Mouse (Mus musculus) regulatory T cell (primary cell): Measurements from ENCODE around the gene Mt4.

Experiments used
- in situ Hi-C: fragments of 300-600 bp; cut with MboI, MseI; formaldehyde crosslinking; loops from one replicate; pipeline ENCODE4 v1.15.1; 2025; ENCODE audit warnings: high pct_unique_total_duplicates

The Mt4 gene

DNA sequence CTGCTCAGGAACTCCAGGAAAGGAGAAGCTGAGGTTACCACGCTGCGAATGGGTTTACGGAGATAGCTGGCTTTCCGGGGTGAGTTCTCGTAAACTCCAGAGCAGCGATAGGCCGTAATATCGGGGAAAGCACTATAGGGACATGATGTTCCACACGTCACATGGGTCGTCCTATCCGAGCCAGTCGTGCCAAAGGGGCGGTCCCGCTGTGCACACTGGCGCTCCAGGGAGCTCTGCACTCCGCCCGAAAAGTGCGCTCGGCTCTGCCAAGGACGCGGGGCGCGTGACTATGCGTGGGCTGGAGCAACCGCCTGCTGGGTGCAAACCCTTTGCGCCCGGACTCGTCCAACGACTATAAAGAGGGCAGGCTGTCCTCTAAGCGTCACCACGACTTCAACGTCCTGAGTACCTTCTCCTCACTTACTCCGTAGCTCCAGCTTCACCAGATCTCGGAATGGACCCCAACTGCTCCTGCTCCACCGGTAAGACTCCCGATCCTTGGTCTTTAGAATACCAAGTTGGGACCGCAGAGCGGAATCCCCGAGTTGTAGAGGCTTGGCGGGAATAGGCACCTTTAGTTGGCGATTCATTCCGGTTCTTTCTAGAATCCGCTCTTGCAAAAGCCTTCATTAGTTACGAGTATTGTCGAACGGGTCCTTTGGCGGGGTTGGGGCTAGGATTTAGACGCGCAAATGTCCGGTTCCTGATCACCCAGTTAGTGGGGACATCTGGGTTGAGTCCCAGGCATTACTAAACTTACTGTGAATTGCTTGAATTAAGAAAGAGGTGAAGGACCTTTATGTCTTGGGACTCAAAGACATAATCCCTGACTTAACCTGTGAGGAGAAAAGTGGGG lies 42.1 kb downstream of the Mt4 start, which contains the start of gene Mt1:
TSS of gene Mt1 (plus strand) at position 226 of the 856 bp plus-strand sequence.
- in situ Hi-C loops: loop anchor here (5.0 kb wide), 1 partner anchor 77 kb away; no protein-coding TSS in a partner anchor

- in situ Hi-C loops: loop anchor here (5.0 kb wide), 1 partner anchor 78 kb away; no protein-coding TSS in a partner anchor
Observed at GRCm38 (mm10) chr8:94179713-94180560, 42.9 kb downstream of the Mt4 start.

DNA sequence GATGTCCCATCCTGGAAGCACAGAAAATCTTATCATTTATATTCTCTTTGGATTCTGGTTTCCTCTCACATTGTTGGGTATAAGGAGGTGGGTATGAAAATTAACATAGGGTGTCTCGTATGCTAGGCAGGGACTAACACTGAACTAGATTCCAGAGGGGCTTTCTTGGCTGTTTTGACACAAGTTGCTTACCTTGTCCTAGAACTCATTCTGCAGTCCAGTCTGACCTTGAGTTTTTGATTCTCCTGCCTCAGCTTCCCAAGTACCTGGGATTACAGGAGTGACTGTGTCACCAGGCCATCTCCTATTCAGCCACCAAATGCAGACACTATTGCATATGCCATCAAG lies 43.5 kb downstream of the Mt4 start:
- in situ Hi-C loops: no loop called here

DNA sequence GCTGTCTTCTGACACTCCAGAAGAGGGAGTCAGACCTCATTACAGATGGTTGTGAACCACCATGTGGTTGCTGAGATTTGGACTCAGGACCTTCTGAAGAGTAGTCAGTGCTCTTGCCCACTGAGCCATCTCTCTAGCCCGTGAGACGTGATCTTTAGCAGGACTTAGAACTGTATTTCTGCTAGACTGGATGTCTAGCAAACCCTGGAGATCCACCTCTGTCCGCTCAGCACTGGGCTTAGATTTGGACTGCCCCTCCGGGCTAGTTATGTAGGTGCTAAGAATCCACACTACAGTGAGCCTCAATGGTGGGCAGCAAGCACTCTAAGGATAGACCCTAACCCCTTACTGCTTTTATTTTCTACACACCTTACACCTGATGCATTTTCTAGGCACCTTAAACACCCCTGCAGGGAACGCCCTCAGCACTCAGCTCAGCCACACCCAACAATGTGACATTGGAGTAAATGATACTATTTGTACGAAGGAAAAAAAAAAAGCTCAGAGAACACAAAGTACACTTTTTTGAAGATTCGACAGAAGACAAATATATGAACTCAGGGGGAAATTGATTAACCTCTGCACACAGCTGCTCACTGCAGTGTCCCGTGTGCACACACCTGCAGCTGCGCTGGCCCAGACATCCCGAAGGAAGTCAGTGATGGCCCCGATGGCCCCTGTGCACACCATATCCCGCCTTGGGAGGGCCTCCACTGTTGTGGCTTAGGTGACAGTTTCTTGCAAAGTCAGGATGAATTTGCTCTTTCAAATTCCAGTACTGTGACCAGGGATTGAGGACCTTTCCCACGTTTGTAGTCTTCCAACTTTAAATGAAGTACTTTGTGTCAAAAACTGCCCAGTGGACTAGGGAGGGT lies 45.3 kb downstream of the Mt4 start:
- in situ Hi-C loops: no loop called here

DNA sequence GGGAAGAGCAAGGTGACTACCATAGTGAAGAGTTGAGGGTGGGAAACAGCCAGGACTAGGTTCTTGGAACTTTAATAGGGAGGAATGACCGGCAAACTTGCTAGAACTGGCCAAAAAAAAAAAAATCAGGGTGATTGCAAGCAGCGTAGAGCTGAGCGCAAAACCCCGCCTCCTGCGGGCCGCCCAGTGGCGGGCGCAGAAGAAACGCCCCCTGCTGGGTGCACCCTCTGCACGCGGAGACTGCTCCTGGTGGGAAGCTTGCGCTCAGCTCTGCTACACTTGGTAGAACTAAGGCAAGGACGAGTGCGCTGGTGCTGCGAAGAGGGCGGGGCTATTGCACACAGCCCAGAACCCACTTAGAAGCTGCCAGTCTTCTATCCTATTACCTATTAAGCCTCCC lies 46.1 kb downstream of the Mt4 start:
- in situ Hi-C loops: no loop called here

DNA sequence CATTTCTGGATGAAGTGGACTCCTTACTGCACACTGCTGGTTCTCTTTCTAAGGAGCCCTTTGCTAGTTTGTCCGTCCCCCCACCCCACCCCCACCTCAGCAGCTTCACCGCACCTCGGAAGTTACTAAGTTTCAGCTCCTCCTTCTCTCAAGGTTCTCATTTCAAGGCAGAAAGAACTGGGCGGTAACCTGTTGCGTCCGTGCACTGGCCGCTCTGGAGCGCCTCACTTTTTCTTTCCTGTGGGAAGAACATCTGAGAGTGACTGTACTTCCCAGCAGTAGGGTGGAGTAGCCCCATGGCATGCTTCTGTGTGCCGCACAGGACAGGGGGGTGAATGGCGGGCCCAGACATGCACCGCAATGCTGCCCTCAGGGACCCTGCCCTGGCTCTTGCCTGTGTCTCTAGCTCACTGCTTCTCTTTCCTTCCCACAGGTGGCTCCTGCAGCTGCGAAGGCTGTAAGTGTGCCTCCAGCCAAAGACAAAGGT lies 47.4 kb downstream of the Mt4 start:
- in situ Hi-C loops: no loop called here

GRCm38 (mm10) chr8:94185791-94186190 lies 48.8 kb downstream of the Mt4 start:
- in situ Hi-C loops: no loop called here

DNA sequence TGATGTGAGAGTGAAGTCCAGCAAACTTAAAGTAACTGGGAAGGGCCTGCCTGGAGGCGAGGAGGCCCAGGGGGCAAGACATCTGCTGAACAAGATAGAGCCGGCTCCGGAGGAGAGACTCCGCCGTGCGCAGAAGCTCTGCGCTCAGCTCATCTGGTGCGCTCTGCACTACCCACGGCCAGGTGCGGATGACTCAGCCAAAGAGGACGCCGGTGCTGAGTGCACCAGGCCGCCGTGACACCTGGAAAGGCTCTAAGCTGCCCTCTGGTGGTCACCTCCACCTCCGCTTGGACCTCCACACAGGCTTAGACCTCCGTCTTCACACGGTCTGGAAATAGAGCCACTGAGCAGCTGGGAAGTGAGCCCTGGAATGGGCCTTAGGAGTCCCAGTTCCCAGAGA lies 49.5 kb downstream of the Mt4 start:
- in situ Hi-C loops: no loop called here

DNA sequence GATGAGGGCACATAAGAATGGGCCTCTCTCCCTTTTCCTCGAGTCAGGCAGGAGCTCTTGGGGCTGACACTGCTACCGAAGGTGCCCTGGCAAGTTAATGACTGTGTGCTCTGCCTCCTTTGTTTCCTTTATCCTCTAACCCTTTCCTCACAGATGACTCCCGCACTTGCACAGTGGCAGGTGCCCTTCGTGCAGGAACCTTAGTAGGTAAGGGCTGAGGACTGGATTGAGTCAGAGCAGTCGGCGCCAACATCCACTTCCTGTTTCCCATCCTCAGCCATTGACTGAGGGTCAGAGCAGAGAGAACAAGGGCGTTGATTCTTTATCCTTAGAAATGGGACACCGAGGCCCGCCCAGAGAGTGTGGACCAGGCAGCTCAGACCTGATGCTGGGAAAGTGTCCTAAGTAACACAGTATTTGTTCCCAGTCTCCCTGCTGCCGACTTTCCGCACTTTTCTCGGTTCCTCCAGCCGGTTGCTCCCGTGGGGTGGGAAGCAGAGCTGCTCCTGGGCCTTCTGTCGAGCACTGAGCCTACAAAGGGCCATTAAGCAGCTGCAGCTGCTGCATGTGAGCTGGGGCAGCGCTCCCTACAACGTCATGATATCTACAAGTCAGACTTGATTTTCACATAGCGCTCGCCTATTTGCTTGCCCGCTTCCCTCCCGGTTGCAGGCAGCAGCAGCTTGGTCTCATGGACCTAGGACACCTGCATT lies 50.4 kb downstream of the Mt4 start:
- in situ Hi-C loops: no loop called here
